Mouse (Mus musculus) hindbrain, embryonic 16.5 days (tissue): ENCODE measurements at regions not wholly inside any gene's neighbourhood (a gene's known extent, or its start where the extent isn't known, plus 50 kb on each side); places are given as distances from the start of the nearest gene placed in this dataset.
A peak's percentile ranks its signal among the peaks of the same experiment; 100 is the strongest.
"Not testable (repeated sequence)": the region's sequence is repeated elsewhere in the genome, so short reads cannot be mapped to it uniquely, and the experiment has no call there.

ENCODE experiments used
- ATAC-seq: fragments of 200-750 bp; cut with Nextera tagmentation; 2 replicates; pipeline ENCODE4 v1.8.0; 2017; ENCODE audit warnings: moderate TSS enrichment, moderate library complexity
- H3K27ac ChIP-seq: fragments of 300-500 bp; sonication (generic); 2 replicates; pipeline ENCODE4 v1.5.1; 2014; ENCODE audit warnings: low read depth, mild to moderate bottlenecking, control low read depth, low read length, moderate library complexity
- H3K27me3 ChIP-seq: fragments of 300-500 bp; sonication (generic); replicated peaks from 2 replicates; pipeline ENCODE4 v1.6.1; 2014; ENCODE audit warnings: low read length; ENCODE audit not compliant: control insufficient read depth, insufficient read depth
- H3K36me3 ChIP-seq: fragments of 300-500 bp; sonication (generic); 2 replicates; pipeline ENCODE4 v1.6.1; 2014; ENCODE audit warnings: mild to moderate bottlenecking, low read length, moderate library complexity, mixed read lengths; ENCODE audit not compliant: control insufficient read depth, insufficient read depth
- H3K4me1 ChIP-seq: fragments of 300-500 bp; sonication (generic); 2 replicates; pipeline ENCODE4 v1.6.1; 2014; ENCODE audit warnings: low read depth, low read length; ENCODE audit not compliant: control insufficient read depth, insufficient read depth
- H3K4me2 ChIP-seq: fragments of 300-500 bp; sonication (generic); 2 replicates; pipeline ENCODE4 v1.6.1; 2014; ENCODE audit warnings: mild to moderate bottlenecking, low read length, control low read depth, moderate library complexity
- H3K4me3 ChIP-seq: fragments of 300-500 bp; sonication (generic); 2 replicates; pipeline ENCODE4 v1.5.1; 2014; ENCODE audit warnings: mild to moderate bottlenecking, low read length, control low read depth, moderate library complexity
- H3K9ac ChIP-seq: fragments of 300-500 bp; sonication (generic); 2 replicates; pipeline ENCODE4 v1.6.1; 2014; ENCODE audit warnings: low read depth, mild to moderate bottlenecking, control low read depth, low read length, moderate library complexity
- H3K9me3 ChIP-seq: fragments of 300-500 bp; sonication (generic); 2 replicates; pipeline ENCODE4 v1.6.1; 2014; ENCODE audit warnings: mild to moderate bottlenecking, low read length, moderate library complexity; ENCODE audit not compliant: control insufficient read depth
- WGBS: fragments of 180-500 bp; shearing (Covaris S2); extraction: QIAGEN DNeasy Blood & Tissue Kit; methylation state at CpG from one replicate; pipeline ENCODE4 v1.1.7; 2014; 5-methylcytosine and 5-hydroxymethylcytosine counted together

DNA sequence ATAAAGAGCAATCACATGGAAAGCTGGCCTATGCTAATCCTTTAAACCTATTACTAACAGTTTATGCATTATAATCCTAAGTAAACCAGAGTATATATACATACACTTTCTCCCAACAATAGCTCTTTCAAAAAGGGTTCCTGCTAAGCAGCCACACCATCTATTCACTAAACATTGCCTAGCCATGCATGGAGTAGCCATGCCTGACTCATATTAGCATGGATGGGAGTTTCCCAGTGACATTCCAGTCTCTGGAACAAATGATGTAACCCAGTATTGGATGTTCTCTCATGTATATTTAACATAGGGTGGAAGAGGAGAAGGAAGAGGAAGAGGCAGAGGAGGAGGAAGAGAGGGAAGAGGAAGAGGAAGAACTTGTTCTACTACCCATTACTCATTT, 240.0 kb downstream of the Mat2b start:
- H3K9me3 ChIP-seq, H3K4me1 ChIP-seq, H3K36me3 ChIP-seq, H3K4me3 ChIP-seq, ATAC-seq, H3K27me3 ChIP-seq, H3K9ac ChIP-seq, H3K4me2 ChIP-seq, H3K27ac ChIP-seq: not testable (repeated sequence)

DNA sequence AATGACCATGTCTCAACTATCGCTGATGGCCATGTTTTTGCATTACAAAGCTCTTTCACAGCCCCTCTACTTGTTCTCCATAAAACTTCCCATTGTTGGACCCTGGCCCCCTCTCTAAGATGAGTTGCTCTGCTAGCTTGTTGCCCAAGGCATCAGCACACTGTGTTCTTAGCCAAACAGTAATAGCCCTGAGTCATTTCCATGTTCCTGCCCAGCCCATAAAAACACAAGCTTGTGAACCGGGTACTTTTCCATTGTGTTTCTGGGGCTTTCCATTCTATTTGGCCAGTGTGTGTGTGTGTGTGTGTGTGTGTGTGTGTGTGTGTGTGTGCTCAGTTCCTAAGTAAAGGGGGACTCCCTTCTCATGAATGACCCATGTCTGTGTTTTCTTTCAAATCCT, 248.2 kb downstream of the Mat2b start:
- no peak for ATAC-seq
- H3K36me3 ChIP-seq = no peaks in the 10 kb centered on the region
- H3K27me3 ChIP-seq = no peaks in the 10 kb centered on the region
- no peak overlapping the region for H3K27ac ChIP-seq
- no peaks in the 10 kb centered on the region for H3K4me1 ChIP-seq
- H3K4me3 ChIP-seq = no peak overlapping the region
- WGBS = 89% methylated on average over 2 of the region's 2 CpGs
- H3K9me3 ChIP-seq = no peaks in the 10 kb centered on the region
- H3K4me2 ChIP-seq = no peak overlapping the region
- no peak overlapping the region for H3K9ac ChIP-seq

DNA sequence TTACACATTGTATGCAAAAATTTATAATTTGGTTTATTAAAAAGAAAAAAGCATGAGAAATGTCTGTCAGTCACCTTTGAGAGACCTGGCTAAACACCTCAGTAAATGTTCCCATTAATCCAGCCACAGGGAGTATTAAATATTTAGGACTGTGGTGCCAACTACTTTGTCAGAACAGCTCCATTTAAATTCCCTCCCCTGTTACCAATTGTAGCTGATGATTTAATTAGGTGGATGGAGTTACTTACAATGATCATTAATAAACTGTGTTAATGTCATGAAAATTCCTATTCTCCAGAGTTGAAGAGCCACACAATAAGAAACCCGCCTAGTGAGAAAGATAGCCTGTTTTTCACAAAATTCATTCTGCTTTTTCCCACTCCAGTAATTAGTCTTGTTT, 261.0 kb downstream of the Mat2b start:
- H3K27ac ChIP-seq = no peak overlapping the region
- H3K9me3 ChIP-seq = no peaks in the 10 kb centered on the region
- ATAC-seq = no peak
- 65% methylated on average over 1 of the region's 1 CpGs for WGBS
- no peak overlapping the region for H3K4me2 ChIP-seq
- no peak overlapping the region for H3K9ac ChIP-seq
- H3K36me3 ChIP-seq = no peaks in the 10 kb centered on the region
- no peaks in the 10 kb centered on the region for H3K4me1 ChIP-seq
- H3K4me3 ChIP-seq = no peak overlapping the region
- no peaks in the 10 kb centered on the region for H3K27me3 ChIP-seq

DNA sequence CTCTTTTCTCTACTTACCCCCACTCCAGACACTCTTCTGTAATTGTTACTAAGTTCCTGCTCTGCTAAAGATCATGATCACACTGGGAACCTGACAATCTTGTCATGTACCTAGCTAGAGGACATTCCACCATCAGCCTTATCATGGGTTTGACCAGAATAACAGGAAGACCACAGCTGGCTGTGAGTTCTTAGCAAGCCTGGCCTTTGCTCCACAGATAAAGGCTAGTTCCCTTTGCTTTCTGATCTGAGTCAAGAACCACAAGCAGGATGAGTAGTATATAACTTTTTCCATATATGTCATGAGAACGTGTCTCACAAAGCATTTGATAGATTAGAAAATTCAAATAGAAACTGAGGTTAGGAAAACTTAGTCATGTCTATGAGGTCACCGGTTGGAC, 266.1 kb downstream of the Mat2b start:
- Histone ChIP-seq H3K4me2 (no peak overlapping the region), H3K4me3 (no peak overlapping the region), H3K27ac (no peak overlapping the region), H3K9ac (no peak overlapping the region), H3K9me3 (no peaks in the 10 kb centered on the region), H3K36me3 (no peaks in the 10 kb centered on the region), H3K27me3 (no peaks in the 10 kb centered on the region), H3K4me1 (no peaks in the 10 kb centered on the region)
- WGBS = 90% methylated on average over 2 of the region's 2 CpGs
- ATAC-seq = no peak

DNA sequence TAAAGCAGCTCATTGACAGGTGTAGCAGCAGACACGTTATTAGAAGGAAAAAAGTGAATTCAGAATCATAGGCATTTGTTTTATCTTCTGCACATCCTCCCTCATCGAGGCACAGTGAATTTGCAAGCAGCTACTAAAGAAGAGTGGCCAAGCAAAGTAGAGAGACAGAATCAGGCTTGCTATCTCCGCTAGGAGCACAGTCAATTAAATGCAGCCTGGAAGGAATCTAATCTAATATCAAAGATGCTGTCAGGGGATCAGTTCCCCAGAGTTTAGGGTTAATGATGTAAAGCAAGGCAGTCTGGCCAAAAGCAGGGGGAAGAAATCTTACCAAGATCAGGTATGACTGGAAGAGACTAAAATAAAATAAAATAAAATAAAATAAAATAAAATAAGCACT, 270.7 kb downstream of the Mat2b start:
- Histone ChIP-seq H3K27me3 (no peaks in the 10 kb centered on the region), H3K4me1 (no peaks in the 10 kb centered on the region), H3K27ac (no peak overlapping the region), H3K36me3 (no peaks in the 10 kb centered on the region), H3K4me3 (no peak overlapping the region), H3K9me3 (no peaks in the 10 kb centered on the region), H3K4me2 (no peak overlapping the region), H3K9ac (no peak overlapping the region)
- no peak for ATAC-seq
- WGBS = 56% methylated on average over 3 of the region's 3 CpGs

DNA sequence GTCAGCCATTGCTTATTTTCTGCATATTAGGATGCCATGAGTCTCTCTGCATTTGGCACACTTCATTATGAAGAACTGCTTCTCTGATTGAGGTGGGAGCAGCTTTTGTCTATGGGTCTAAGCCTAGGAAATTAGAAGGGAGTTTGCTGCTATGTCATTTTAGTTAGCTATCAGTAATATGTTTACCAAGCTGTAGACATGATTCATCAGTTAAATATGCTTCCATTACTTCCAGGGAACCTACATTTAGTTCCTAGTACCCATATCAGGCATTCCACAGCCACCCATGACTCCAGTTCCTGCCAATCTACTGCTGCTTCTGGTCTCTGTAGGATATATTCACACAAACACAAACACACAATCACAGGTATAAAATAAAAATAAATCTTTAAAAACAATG, 287.4 kb downstream of the Mat2b start:
- Histone ChIP-seq H3K9me3 (no peaks in the 10 kb centered on the region), H3K27me3 (no peaks in the 10 kb centered on the region), H3K4me1 (no peaks in the 10 kb centered on the region), H3K27ac (no peak overlapping the region), H3K36me3 (no peaks in the 10 kb centered on the region), H3K4me2 (no peak overlapping the region), H3K4me3 (no peak overlapping the region), H3K9ac (no peak overlapping the region)
- no peak for ATAC-seq

DNA sequence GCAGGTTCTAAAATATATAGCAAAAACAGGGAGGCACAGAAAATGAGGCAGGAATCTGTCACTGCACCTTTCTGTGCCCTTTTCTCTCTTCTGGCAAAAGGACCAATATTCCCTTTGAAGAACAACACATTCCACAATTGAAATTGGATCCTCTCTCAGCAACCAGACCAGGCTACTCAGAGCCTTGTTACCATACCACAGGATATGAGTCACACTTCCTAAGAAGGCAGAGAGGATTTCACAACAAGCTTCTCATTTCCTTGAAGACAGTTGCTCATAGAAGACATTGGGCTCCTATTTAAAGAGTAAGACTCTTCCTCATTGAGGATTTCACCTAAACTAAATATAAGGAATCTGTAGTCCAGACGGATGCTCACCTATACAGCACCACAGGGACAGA, 292.8 kb downstream of the Mat2b start:
- no peak overlapping the region for H3K4me3 ChIP-seq
- ATAC-seq = no peak
- no peaks in the 10 kb centered on the region for H3K4me1 ChIP-seq
- H3K4me2 ChIP-seq = no peak overlapping the region
- H3K9ac ChIP-seq = no peak overlapping the region
- no peak overlapping the region for H3K27ac ChIP-seq
- H3K27me3 ChIP-seq = no peaks in the 10 kb centered on the region
- WGBS = 86% methylated on average over 1 of the region's 1 CpGs
- H3K9me3 ChIP-seq = no peaks in the 10 kb centered on the region
- no peaks in the 10 kb centered on the region for H3K36me3 ChIP-seq

DNA sequence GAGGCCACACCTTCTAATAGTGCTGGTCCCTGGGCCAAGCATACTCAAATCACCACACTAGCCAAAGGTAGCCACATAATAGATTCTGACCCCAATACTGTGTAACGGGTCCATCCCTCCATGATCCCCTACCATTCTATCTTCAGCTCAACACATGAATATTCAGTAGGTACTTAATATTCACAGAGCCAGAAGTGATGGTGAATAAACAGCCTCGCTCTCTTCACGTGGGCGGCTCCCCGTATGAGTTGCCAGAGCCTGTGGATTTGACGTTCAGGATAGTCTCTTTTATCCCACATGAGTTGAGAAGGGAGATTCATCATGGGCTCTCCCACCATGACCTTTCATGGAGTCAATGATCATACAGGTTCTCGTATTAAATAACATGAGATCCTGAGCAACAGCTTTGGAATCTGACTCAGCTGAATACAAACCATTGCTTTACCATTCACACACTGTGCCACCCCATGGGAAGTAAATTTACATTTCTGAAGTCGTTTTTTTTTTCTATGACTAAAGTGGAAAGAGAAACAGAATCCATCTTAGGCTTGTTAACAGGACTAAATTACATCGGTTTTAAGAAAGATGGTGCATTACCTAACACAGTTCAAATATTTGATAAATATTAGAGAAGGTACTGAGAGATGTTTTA, 297.4 kb downstream of the Mat2b start:
- no peaks in the 10 kb centered on the region for H3K4me1 ChIP-seq
- peak; percentile 79 for ATAC-seq
- no peak overlapping the region for H3K4me2 ChIP-seq
- no peaks in the 10 kb centered on the region for H3K36me3 ChIP-seq
- H3K9ac ChIP-seq = no peak overlapping the region
- H3K4me3 ChIP-seq = no peak overlapping the region
- H3K27ac ChIP-seq = no peak overlapping the region
- 31% methylated on average over 9 of the region's 9 CpGs for WGBS
- H3K9me3 ChIP-seq = no peaks in the 10 kb centered on the region
- H3K27me3 ChIP-seq = no peaks in the 10 kb centered on the region

DNA sequence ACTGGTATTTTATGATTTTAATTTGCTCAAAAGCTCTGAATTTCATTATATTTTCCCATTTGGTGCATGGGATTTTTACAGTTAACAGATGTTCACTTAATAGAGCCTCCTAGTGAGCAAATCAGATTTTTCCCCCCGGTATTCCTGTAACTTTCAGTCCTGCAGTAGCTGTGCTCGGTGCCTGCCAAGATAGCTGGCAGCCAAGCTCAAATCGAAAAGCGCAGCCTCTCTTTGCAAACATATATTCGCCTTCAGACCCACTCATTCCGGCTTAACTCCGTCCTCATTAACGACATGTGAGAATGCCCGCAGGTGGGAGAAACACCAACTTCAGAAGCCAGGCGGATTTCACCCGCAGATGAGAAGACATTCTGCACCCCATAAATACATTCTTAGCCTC, 299.7 kb downstream of the Mat2b start:
- Histone ChIP-seq H3K9ac (no peak overlapping the region), H3K4me3 (no peak overlapping the region)

DNA sequence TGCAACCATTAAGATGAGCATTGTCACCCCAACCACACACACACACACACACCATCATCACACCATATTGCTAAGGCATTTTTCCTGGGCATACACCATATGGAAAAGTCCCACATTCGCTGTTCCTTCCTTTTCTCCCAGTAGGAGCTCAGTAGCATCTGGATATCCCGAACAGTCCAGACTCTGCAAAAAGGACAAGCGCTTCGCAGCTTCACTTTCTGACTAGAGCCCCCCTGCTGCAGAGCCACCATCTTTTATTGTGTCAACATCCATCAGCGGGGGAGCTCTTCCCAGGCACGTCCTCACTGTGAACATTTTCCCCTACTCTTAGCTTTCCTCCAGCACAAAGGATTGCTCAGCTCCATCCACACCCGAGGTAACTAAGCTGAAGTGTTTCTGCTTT, 300.1 kb downstream of the Mat2b start:
- ATAC-seq = peak; percentile 63
- H3K9ac ChIP-seq = 0 out of 2 replicates have a peak overlapping the region, but pooled peaks have one; percentile 16
- H3K9me3 ChIP-seq = no peaks in the 10 kb centered on the region
- H3K4me2 ChIP-seq = peak overlapping the region; percentile 45
- WGBS = 22% methylated on average over 7 of the region's 7 CpGs
- H3K4me3 ChIP-seq = no peak overlapping the region
- H3K36me3 ChIP-seq = no peaks in the 10 kb centered on the region
- H3K27me3 ChIP-seq = no peaks in the 10 kb centered on the region
- no peaks in the 10 kb centered on the region for H3K4me1 ChIP-seq
- peak overlapping the region; percentile 42; the same call in 1 of the 2 replicates for H3K27ac ChIP-seq

More for the DNA sequence above, 299.7 kb downstream of the Mat2b start:
- peak; percentile 52; the same call in 1 of the 2 replicates for ATAC-seq
- Histone ChIP-seq H3K36me3 (no peaks in the 10 kb centered on the region), H3K27me3 (no peaks in the 10 kb centered on the region), H3K4me2 (peak overlapping the region; percentile 45), H3K4me1 (no peaks in the 10 kb centered on the region), H3K27ac (peak overlapping the region; percentile 42; the same call in 1 of the 2 replicates), H3K9me3 (no peaks in the 10 kb centered on the region)
- WGBS = 37% methylated on average over 11 of the region's 11 CpGs
